In genomic region chr3:34102891-34103290, GRCm38 (mm10) we compare ENCODE assay signal across 23 mouse cellular contexts. TPM values are rescaled to one million over a fixed set of nuclear protein-coding genes. Genes with fewer than 3 reads are reported as not detected.
DNase-seq lines count a peak whose midpoint lies in the region; ATAC-seq and TF ChIP-seq lines count a peak whose summit lies in the region.
"Had no signal": no experiment of that assay in that cellular context is flagged by ENCODE, and none has a peak within 500 bp of the region (broad histone marks: within the 10 kb centered on the region; RNA-seq: fewer than 3 reads in every experiment).

No protein-coding gene starts in this region.

- DNase-seq in forebrain, embryonic 10.5 days (ENCODE audit: extremely low spot score, low spot score): peak; percentile 28
- no peak for DNase-seq in forebrain, postnatal 0 days
- DNase-seq in forebrain, embryonic 14.5 days (ENCODE audit: low spot score): peak; percentile 26
- DNase-seq in adrenal gland, postnatal 14 days: no peak
- DNase-seq in thymus, postnatal 36 days: no peak
- no peak for DNase-seq in MN1 (ENCODE audit: low spot score)
- DNase-seq: cerebellum, adult 9-11 months; kidney, adult 9 months; kidney, postnatal 36 days; layer of hippocampus, adult 9-11 months; left cerebral cortex, postnatal 4 days; liver, postnatal 0 days; lung, postnatal 36 days; right cerebral cortex, postnatal 14 days; thymus, postnatal 4 days had no signal

- H3K27me3 ChIP-seq in forebrain, embryonic 10.5 days (ENCODE audit: poor library complexity, severe bottlenecking): peaks cover 21% of the 10 kb centered on the region
- H3K27me3 ChIP-seq in forebrain, postnatal 0 days (ENCODE audit: insufficient read depth, low read length): no peaks in the 10 kb centered on the region
- no peaks in the 10 kb centered on the region for H3K27me3 ChIP-seq in neural tube, embryonic 12.5 days (replicated peaks)
- no peaks in the 10 kb centered on the region for H3K27me3 ChIP-seq in neural tube, embryonic 15.5 days (replicated peaks)
- H3K27me3 ChIP-seq in forebrain, embryonic 14.5 days (replicated peaks; ENCODE audit: control insufficient read depth, insufficient read depth, low read length): no peaks in the 10 kb centered on the region

- no peak for ATAC-seq in forebrain, postnatal 0 days
- peak; percentile 46 for ATAC-seq in neural tube, embryonic 12.5 days (ENCODE audit: low FRiP score, low read depth)
- no peak for ATAC-seq in neural tube, embryonic 15.5 days (ENCODE audit: low FRiP score)
- no peak for ATAC-seq in forebrain, embryonic 14.5 days
- ATAC-seq: CD4-positive, CD25-positive, alpha-beta regulatory T cell, adult 4 months; intestine, embryonic 15.5 days; liver, postnatal 0 days had no signal

- H3K4me3 ChIP-seq in forebrain, embryonic 10.5 days: no peak overlapping the region
- H3K4me3 ChIP-seq in forebrain, postnatal 0 days (ENCODE audit: low read depth, low read length): no peak overlapping the region
- no peak overlapping the region for H3K4me3 ChIP-seq in neural tube, embryonic 12.5 days
- no peak overlapping the region for H3K4me3 ChIP-seq in neural tube, embryonic 15.5 days (replicated peaks)
- H3K4me3 ChIP-seq in forebrain, embryonic 14.5 days (ENCODE audit: low read depth, low read length): no peak overlapping the region
- H3K4me3 ChIP-seq: heart, embryonic 13.5 days; intestine, embryonic 15.5 days; left cerebral cortex, adult 2 months had no signal

- H3K4me1 ChIP-seq in forebrain, embryonic 10.5 days: peaks cover 36% of the 10 kb centered on the region
- no peaks in the 10 kb centered on the region for H3K4me1 ChIP-seq in forebrain, postnatal 0 days (ENCODE audit: insufficient read depth)
- peaks cover 11% of the 10 kb centered on the region for H3K4me1 ChIP-seq in neural tube, embryonic 12.5 days
- H3K4me1 ChIP-seq in neural tube, embryonic 15.5 days: peaks cover 8% of the 10 kb centered on the region
- H3K4me1 ChIP-seq in forebrain, embryonic 14.5 days (ENCODE audit: control insufficient read depth, insufficient read depth, low read length): peaks cover 11% of the 10 kb centered on the region
- H3K4me1 ChIP-seq: heart, embryonic 13.5 days; intestine, embryonic 15.5 days had no signal

- H3K9me3 ChIP-seq in forebrain, embryonic 10.5 days: no peaks in the 10 kb centered on the region; the same call in 1 of the 2 replicates
- H3K9me3 ChIP-seq in forebrain, postnatal 0 days (ENCODE audit: low read length): no peaks in the 10 kb centered on the region
- no peaks in the 10 kb centered on the region for H3K9me3 ChIP-seq in neural tube, embryonic 12.5 days
- no peaks in the 10 kb centered on the region for H3K9me3 ChIP-seq in neural tube, embryonic 15.5 days (replicated peaks)
- no peaks in the 10 kb centered on the region for H3K9me3 ChIP-seq in forebrain, embryonic 14.5 days (replicated peaks; ENCODE audit: control insufficient read depth, low read length)
- H3K9me3 ChIP-seq: G1E; heart, embryonic 13.5 days; intestine, embryonic 15.5 days had no signal

- no peak overlapping the region for H3K9ac ChIP-seq in forebrain, postnatal 0 days
- H3K9ac ChIP-seq in neural tube, embryonic 12.5 days: no peak overlapping the region
- H3K9ac ChIP-seq in neural tube, embryonic 15.5 days (replicated peaks): no peak overlapping the region
- no peak overlapping the region for H3K9ac ChIP-seq in forebrain, embryonic 14.5 days (ENCODE audit: low read length)
- H3K9ac ChIP-seq: heart, embryonic 13.5 days; hindbrain, embryonic 14.5 days; intestine, embryonic 15.5 days; liver, postnatal 0 days had no signal

- no peak for TF ChIP-seq CTCF in forebrain, postnatal 0 days (IDR thresholded peaks at IDR 0.05; ENCODE audit: low read depth)

- H3K27ac ChIP-seq in forebrain, embryonic 10.5 days: peak overlapping the region; percentile 4; the same call in 1 of the 2 replicates
- no peak overlapping the region; the same call in 1 of the 2 replicates for H3K27ac ChIP-seq in forebrain, postnatal 0 days (ENCODE audit: low read depth, low read length)
- H3K27ac ChIP-seq in neural tube, embryonic 12.5 days: no peak overlapping the region
- no peak overlapping the region for H3K27ac ChIP-seq in neural tube, embryonic 15.5 days (replicated peaks)
- H3K27ac ChIP-seq in forebrain, embryonic 14.5 days (ENCODE audit: low read depth, low read length): no peak overlapping the region
- H3K27ac ChIP-seq: heart, embryonic 13.5 days; hindbrain, embryonic 14.5 days; intestine, embryonic 15.5 days; left cerebral cortex, adult 2 months had no signal

- no peak overlapping the region for H3K4me2 ChIP-seq in forebrain, postnatal 0 days (ENCODE audit: low read depth)
- no peak overlapping the region for H3K4me2 ChIP-seq in neural tube, embryonic 12.5 days (replicated peaks)
- no peak overlapping the region for H3K4me2 ChIP-seq in neural tube, embryonic 15.5 days
- H3K4me2 ChIP-seq in forebrain, embryonic 14.5 days (ENCODE audit: low read length): no peak overlapping the region
- H3K4me2 ChIP-seq: heart, embryonic 13.5 days; hindbrain, embryonic 14.5 days; intestine, embryonic 15.5 days had no signal

- WGBS in forebrain, embryonic 10.5 days: 44% methylated on average over 2 of the region's 2 CpGs
- WGBS in forebrain, postnatal 0 days: 39% methylated on average over 2 of the region's 2 CpGs
- 25% methylated on average over 2 of the region's 2 CpGs for WGBS in neural tube, embryonic 12.5 days
- WGBS in neural tube, embryonic 15.5 days: 22% methylated on average over 2 of the region's 2 CpGs
- 30% methylated on average over 2 of the region's 2 CpGs for WGBS in forebrain, embryonic 14.5 days

- no peaks in the 10 kb centered on the region for H3K36me3 ChIP-seq in forebrain, embryonic 10.5 days (replicated peaks)
- H3K36me3 ChIP-seq in forebrain, postnatal 0 days (ENCODE audit: insufficient read depth): no peaks in the 10 kb centered on the region
- H3K36me3 ChIP-seq in neural tube, embryonic 12.5 days: no peaks in the 10 kb centered on the region
- no peaks in the 10 kb centered on the region for H3K36me3 ChIP-seq in neural tube, embryonic 15.5 days
- H3K36me3 ChIP-seq in forebrain, embryonic 14.5 days (ENCODE audit: control insufficient read depth, insufficient read depth, low read length): no peaks in the 10 kb centered on the region
- H3K36me3 ChIP-seq: G1E; heart, embryonic 13.5 days; intestine, embryonic 15.5 days had no signal

RNA-seq across cellular contexts. Expression of gene Dnajc19, which starts 21.8 kb away (rescaled TPM):
- polyA plus RNA-seq in forebrain, embryonic 10.5 days (2016; fragmentation: Nextera tagmentation; extraction: Ambion mirVana): 195 and 202 TPM in 2 replicates
- total RNA-seq in forebrain, postnatal 0 days (2014; rRNA removed): 80.2 and 113 TPM in 2 replicates
- 178 and 232 TPM in 2 replicates for polyA plus RNA-seq in forebrain, postnatal 0 days (2015; fragmentation: Nextera tagmentation; extraction: Ambion mirVana)
- polyA plus RNA-seq in neural tube, embryonic 12.5 days (2016; fragmentation: Nextera tagmentation; extraction: Ambion mirVana): 135 and 142 TPM in 2 replicates
- polyA plus RNA-seq in neural tube, embryonic 15.5 days (2015; fragmentation: Nextera tagmentation; extraction: Ambion mirVana): 132 and 133 TPM in 2 replicates
- 139 and 170 TPM in 2 replicates for polyA plus RNA-seq in forebrain, embryonic 14.5 days (2014; fragmentation: Nextera tagmentation; extraction: Ambion mirVana)
- total RNA-seq in adrenal gland, postnatal 14 days (2021): 116 and 129 TPM in 2 replicates

Comparison
In these comparisons a context has a peak if more than half of its experiments do, and no peak if none do; other contexts are left out.
1. DNase-seq: peak in forebrain, embryonic 10.5 days (single experiment) and forebrain, embryonic 14.5 days (single experiment); none in forebrain, postnatal 0 days (single experiment), adrenal gland, postnatal 14 days (single experiment), thymus, postnatal 36 days (0 of 2) and MN1 (single experiment).